Mouse (Mus musculus) thymus, postnatal 36 days (tissue): ENCODE data around the gene Bend5.

Experiments used
- DNase-seq, 2 experiments: peaks; one replicate each; pipeline ENCODE4 v3.0.0; 2022; ENCODE audit warnings: mixed read lengths in 2 of 2

The Bend5 gene

GRCm38 (mm10) chr4:111487233-111487843 is 72.5 kb downstream of the Bend5 start:
- no peak for DNase-seq

- no peak for DNase-seq
Measured at GRCm38 (mm10) chr4:111493750-111494404, 79.1 kb downstream of the Bend5 start.

- DNase-seq: peak; percentile 27 to 43
Measured at GRCm38 (mm10) chr4:111495949-111496348, 81.1 kb downstream of the Bend5 start.

- no peak for DNase-seq
Measured at GRCm38 (mm10) chr4:111498751-111499150, 83.9 kb downstream of the Bend5 start.

GRCm38 (mm10) chr4:111501441-111501840 is 86.6 kb downstream of the Bend5 start:
- DNase-seq: no peak

GRCm38 (mm10) chr4:111502965-111503727 is 88.3 kb downstream of the Bend5 start:
- no peak for DNase-seq

GRCm38 (mm10) chr4:111504952-111505351 is 90.1 kb downstream of the Bend5 start:
- DNase-seq: no peak
